ENCODE assay signal across 8 mouse cellular contexts in genomic region chr11:90170014-90170320, GRCm38 (mm10). TPM values are rescaled to one million over a fixed set of nuclear protein-coding genes. Genes with fewer than 3 reads are reported as not detected.
A peak's percentile ranks its signal among the peaks of the same experiment; 100 is the strongest.
DNase-seq lines count a peak whose midpoint lies in the region; ATAC-seq and TF ChIP-seq lines count a peak whose summit lies in the region.

No protein-coding gene starts in this region.

- H3K27ac ChIP-seq in bone marrow, adult 2 months (ENCODE audit: control insufficient read depth, insufficient read depth, low read depth, low read length, poor library complexity): no peak overlapping the region
- H3K27ac ChIP-seq in embryonic facial prominence, embryonic 15.5 days (replicated peaks): no peak overlapping the region

- peak overlapping the region; percentile 44 for H3K4me2 ChIP-seq in embryonic facial prominence, embryonic 15.5 days (replicated peaks)

- peak; percentile 59 for TF ChIP-seq CTCF in G1E (IDR thresholded peaks at IDR 0.05; ENCODE audit: low read depth, low read length)
- peak; percentile 90 for TF ChIP-seq CTCF in bone marrow, adult 2 months (IDR thresholded peaks at IDR 0.05; ENCODE audit: control insufficient read depth, insufficient read depth, low read length)
- peak; percentile 100 for TF ChIP-seq CTCF in lung, adult 2 months (IDR thresholded peaks at IDR 0.05; ENCODE audit: insufficient read depth, low read length)

- intact Hi-C loops in heart, postnatal 10 days (cut with DNase I): loop anchor here (1.0 to 5.0 kb wide), 3 partner anchors 151 to 233 kb away; no protein-coding TSS in a partner anchor

- no peaks in the 10 kb centered on the region for H3K36me3 ChIP-seq in G1E (replicated peaks)
- no peaks in the 10 kb centered on the region for H3K36me3 ChIP-seq in embryonic facial prominence, embryonic 15.5 days

- no peak for DNase-seq in G1E (ENCODE audit: low spot score)
- peak; percentile 64 to 72 for DNase-seq in heart, postnatal 10 days
- peak; percentile 72 to 75 for DNase-seq in kidney, postnatal 4 days
- peak; percentile 51 for DNase-seq in lung, adult 2 months
- no peak for DNase-seq in c-Kit-positive CD71-positive TER-119-positive erythroid progenitor cells, embryonic 14.5 days (ENCODE audit: low spot score)

- no peak overlapping the region for H3K9ac ChIP-seq in embryonic facial prominence, embryonic 15.5 days

- WGBS in bone marrow, adult 2 months: 2% methylated on average over 7 of the region's 7 CpGs
- WGBS in embryonic facial prominence, embryonic 15.5 days: under 1% methylated on average over 7 of the region's 7 CpGs
- WGBS in lung, adult 2 months: 2% methylated on average over 7 of the region's 7 CpGs

- no peaks in the 10 kb centered on the region for H3K9me3 ChIP-seq in G1E (replicated peaks)
- H3K9me3 ChIP-seq in embryonic facial prominence, embryonic 15.5 days (replicated peaks): no peaks in the 10 kb centered on the region

- H3K4me3 ChIP-seq in G1E (ENCODE audit: low read depth, low read length): no peak overlapping the region
- no peak overlapping the region for H3K4me3 ChIP-seq in bone marrow, adult 2 months (replicated peaks; ENCODE audit: control insufficient read depth, low read depth, low read length)
- peak overlapping the region; percentile 31 for H3K4me3 ChIP-seq in embryonic facial prominence, embryonic 15.5 days (replicated peaks)
- H3K4me3 ChIP-seq in lung, adult 2 months (replicated peaks; ENCODE audit: extremely low read depth, low read depth, low read length): peak overlapping the region; percentile 9

- no peak for ATAC-seq in G1E (ENCODE audit: extremely low read depth, insufficient number of reproducible peaks, low FRiP score, poor library complexity, severe bottlenecking)
- no peak for ATAC-seq in embryonic facial prominence, embryonic 15.5 days (ENCODE audit: insufficient number of reproducible peaks, low FRiP score, low TSS enrichment, low read depth)
- peak; percentile 81 for ATAC-seq in neutrophil, adult 5-6 weeks (ENCODE audit: extremely low read depth, insufficient number of reproducible peaks, low FRiP score, poor library complexity, severe bottlenecking)

- no peaks in the 10 kb centered on the region for H3K27me3 ChIP-seq in G1E (ENCODE audit: insufficient read depth, low read length)
- no peaks in the 10 kb centered on the region; the same call in 1 of the 2 replicates for H3K27me3 ChIP-seq in embryonic facial prominence, embryonic 15.5 days

- no peak for TF ChIP-seq POLR2A in bone marrow, adult 2 months (IDR thresholded peaks at IDR 0.05; ENCODE audit: borderline replicate concordance, control insufficient read depth, low read depth, low read length)
- no peak for TF ChIP-seq POLR2A in lung, adult 2 months (IDR thresholded peaks at IDR 0.05; ENCODE audit: borderline replicate concordance, extremely low read depth, low read depth, low read length)

- peaks cover 17% of the 10 kb centered on the region for H3K4me1 ChIP-seq in G1E (ENCODE audit: insufficient read depth, low read depth, low read length)
- H3K4me1 ChIP-seq in bone marrow, adult 2 months (ENCODE audit: control insufficient read depth, insufficient read depth, low read length): no peaks in the 10 kb centered on the region; the same call in 1 of the 2 replicates
- 0 out of 2 replicates have a peak, but pooled peaks cover 8% of the 10 kb centered on the region for H3K4me1 ChIP-seq in embryonic facial prominence, embryonic 15.5 days
- peaks cover 4% of the 10 kb centered on the region; the same call in 1 of the 2 replicates for H3K4me1 ChIP-seq in lung, adult 2 months (ENCODE audit: control insufficient read depth, insufficient read depth, low read length)

RNA-seq across cellular contexts. Expression of gene Gm45716, which starts 17.5 kb away (rescaled TPM):
- total RNA-seq in G1E (2014; fragmentation: Nextera tagmentation): 0.97 and 2.3 TPM in 2 replicates
- 2.4 and 4.3 TPM in 2 replicates for total RNA-seq in G1E (2017)
- polyA plus RNA-seq in G1E (2012): 0.61 and 0.77 TPM in 2 replicates
- 1.3 and 3.2 TPM in 2 replicates for polyA plus RNA-seq in bone marrow, adult 2 months (2011; ENCODE audit: insufficient read depth, insufficient read length, low replicate concordance, missing spikeins)
- polyA plus RNA-seq in embryonic facial prominence, embryonic 15.5 days (2015; fragmentation: Nextera tagmentation; extraction: Ambion mirVana): 9.0 TPM in 2 replicates
- 10 to 100 TPM; 22.4 to 23.2 TPM for total RNA-seq in heart, postnatal 10 days (2021)
- 1.3 and 1.5 TPM in 2 replicates for polyA plus RNA-seq in lung, adult 2 months (2012; rRNA removed)
- total RNA-seq in neutrophil, adult 5-6 weeks (2017): 4.4 and 6.4 TPM in 2 replicates

Comparison
In these comparisons a context has a peak if more than half of its experiments do, and no peak if none do; other contexts are left out.
1. DNase-seq: peak in heart, postnatal 10 days (2 of 2), kidney, postnatal 4 days (2 of 2) and lung, adult 2 months (single experiment); none in G1E (single experiment) and c-Kit-positive CD71-positive TER-119-positive erythroid progenitor cells, embryonic 14.5 days (single experiment).
2. H3K4me3 ChIP-seq: peak in embryonic facial prominence, embryonic 15.5 days (single experiment) and lung, adult 2 months (single experiment); none in G1E (single experiment) and bone marrow, adult 2 months (single experiment).
3. Peak in every context shown above with its lines, with median percentiles within 50 percentile points of each other: CTCF ChIP-seq.